Mouse (Mus musculus): ENCODE results near the gene Gm10717.
"Not testable (repeated sequence)": the region's sequence is repeated elsewhere in the genome, so short reads cannot be mapped to it uniquely, and the experiment has no call there.

DNA sequence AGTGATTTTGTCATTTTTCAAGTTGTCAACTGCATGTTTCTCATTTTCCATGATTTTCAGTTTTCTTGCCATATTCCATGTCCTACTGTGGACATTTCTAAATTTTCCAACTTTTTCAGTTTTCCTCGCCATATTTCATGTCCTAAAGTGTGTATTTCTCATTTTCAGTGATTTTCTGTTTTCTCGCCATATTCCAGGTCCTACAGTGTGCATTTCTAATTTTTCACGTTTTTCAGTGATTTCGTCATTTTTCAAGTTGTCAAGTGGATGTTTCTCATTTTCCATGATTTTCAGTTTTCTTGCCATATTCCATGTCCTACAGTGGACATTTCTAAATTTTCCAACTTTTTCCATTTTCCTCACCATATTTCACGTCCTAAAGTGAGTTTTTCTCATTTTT, 19.0 kb upstream of the Gm10717 start:
- not testable (repeated sequence) for TF ChIP-seq TAL1, GATA1 (IDR thresholded peaks at IDR 0.05; ENCODE audit: low read length)
